Mouse (Mus musculus): ENCODE data around the gene Rgmb. TPM values are rescaled to one million over a fixed set of nuclear protein-coding genes. Genes with fewer than 3 reads are reported as not detected.

The Rgmb gene
- polyA plus RNA-seq, 1 experiment from 2014 or later: 50.8 TPM

DNA sequence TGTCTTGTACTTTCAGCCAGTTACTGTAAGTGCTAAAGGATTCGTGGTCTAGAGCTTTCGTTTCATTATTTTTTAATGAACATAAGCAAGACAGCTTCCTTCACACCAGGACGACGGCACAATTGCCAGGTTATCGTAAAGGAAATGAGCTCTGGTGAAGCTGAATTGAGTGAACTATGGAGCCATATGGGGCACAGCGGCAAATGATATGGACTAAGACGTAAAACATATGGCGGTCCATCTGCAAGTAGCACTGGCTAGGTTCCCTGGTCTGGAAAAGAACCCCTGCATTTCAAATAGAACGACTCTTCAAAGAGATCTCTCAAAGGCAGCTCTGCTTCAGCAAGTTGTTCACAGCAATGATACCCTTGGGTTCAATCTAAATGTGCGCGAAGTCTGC is 6.5 kb downstream of the Rgmb start:
- no peaks in the 10 kb centered on the region for H3K36me3 ChIP-seq (ENCODE audit: control insufficient read depth, insufficient read depth, low read length)

DNA sequence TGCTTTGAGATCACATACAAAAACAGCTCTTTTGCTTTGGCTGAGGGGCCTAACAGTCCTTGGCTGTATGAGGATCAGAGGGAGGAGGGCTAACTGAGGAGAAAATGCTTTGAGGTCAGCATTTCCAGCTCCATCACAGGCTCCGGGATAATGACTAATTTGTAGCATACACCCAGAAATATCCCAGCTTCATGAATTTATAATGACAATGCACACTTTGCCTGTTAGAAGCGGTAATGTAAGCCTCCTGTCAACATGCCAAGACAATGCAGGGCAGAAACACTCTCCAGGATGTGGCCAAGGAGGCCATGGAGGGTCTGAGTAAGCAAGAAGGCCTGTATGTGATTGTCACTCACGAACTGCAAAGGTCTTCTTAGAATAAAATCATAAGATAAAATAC is 7.0 kb downstream of the Rgmb start:
- no peaks in the 10 kb centered on the region for H3K9me3 ChIP-seq (ENCODE audit: control insufficient read depth, low read length)
- no peaks in the 10 kb centered on the region for H3K27me3 ChIP-seq (replicated peaks; ENCODE audit: control insufficient read depth, insufficient read depth, low read length)
- no peak overlapping the region for H3K27ac ChIP-seq (ENCODE audit: low read depth, low read length)
- H3K4me1 ChIP-seq (ENCODE audit: control insufficient read depth, insufficient read depth, low read depth, low read length): peaks cover 25% of the 10 kb centered on the region
- ATAC-seq: no peak
- H3K4me3 ChIP-seq (ENCODE audit: low read length): peak overlapping the region; percentile 98
- WGBS: 17% methylated on average over 3 of the region's 3 CpGs
- H3K9ac ChIP-seq (ENCODE audit: low read depth, low read length): peak overlapping the region; percentile 31
- no peaks in the 10 kb centered on the region for H3K36me3 ChIP-seq (ENCODE audit: control insufficient read depth, insufficient read depth, low read length)
- H3K4me2 ChIP-seq (ENCODE audit: low read length): peak overlapping the region; percentile 93

More for the DNA sequence above, 6.5 kb downstream of the Rgmb start:
- H3K4me1 ChIP-seq (ENCODE audit: control insufficient read depth, insufficient read depth, low read depth, low read length): peaks cover 27% of the 10 kb centered on the region
- peak overlapping the region; percentile 40; the same call in 1 of the 2 replicates for H3K27ac ChIP-seq (ENCODE audit: low read depth, low read length)
- ATAC-seq: no peak
- no peaks in the 10 kb centered on the region for H3K9me3 ChIP-seq (ENCODE audit: control insufficient read depth, low read length)
- H3K4me3 ChIP-seq (ENCODE audit: low read length): peak overlapping the region; percentile 98
- WGBS: 19% methylated on average over 11 of the region's 11 CpGs
- H3K4me2 ChIP-seq (ENCODE audit: low read length): peak overlapping the region; percentile 93
- no peaks in the 10 kb centered on the region for H3K27me3 ChIP-seq (replicated peaks; ENCODE audit: control insufficient read depth, insufficient read depth, low read length)
- H3K9ac ChIP-seq (ENCODE audit: low read depth, low read length): peak overlapping the region; percentile 45; the same call in 1 of the 2 replicates

GRCm38 (mm10) chr17:15823215-15823614 is 7.6 kb downstream of the Rgmb start:
- Histone ChIP-seq H3K36me3 (ENCODE audit: control insufficient read depth, insufficient read depth, low read length) (no peaks in the 10 kb centered on the region), H3K4me3 (ENCODE audit: low read length) (peak overlapping the region; percentile 98), H3K4me1 (ENCODE audit: control insufficient read depth, insufficient read depth, low read depth, low read length) (peaks cover 25% of the 10 kb centered on the region), H3K27ac (ENCODE audit: low read depth, low read length) (no peak overlapping the region), H3K27me3 (replicated peaks; ENCODE audit: control insufficient read depth, insufficient read depth, low read length) (no peaks in the 10 kb centered on the region), H3K9me3 (ENCODE audit: control insufficient read depth, low read length) (no peaks in the 10 kb centered on the region), H3K9ac (ENCODE audit: low read depth, low read length) (peak overlapping the region; percentile 20; the same call in 1 of the 2 replicates), H3K4me2 (ENCODE audit: low read length) (peak overlapping the region; percentile 93)
- no peak for ATAC-seq
- WGBS: 22% methylated on average over 5 of the region's 5 CpGs

DNA sequence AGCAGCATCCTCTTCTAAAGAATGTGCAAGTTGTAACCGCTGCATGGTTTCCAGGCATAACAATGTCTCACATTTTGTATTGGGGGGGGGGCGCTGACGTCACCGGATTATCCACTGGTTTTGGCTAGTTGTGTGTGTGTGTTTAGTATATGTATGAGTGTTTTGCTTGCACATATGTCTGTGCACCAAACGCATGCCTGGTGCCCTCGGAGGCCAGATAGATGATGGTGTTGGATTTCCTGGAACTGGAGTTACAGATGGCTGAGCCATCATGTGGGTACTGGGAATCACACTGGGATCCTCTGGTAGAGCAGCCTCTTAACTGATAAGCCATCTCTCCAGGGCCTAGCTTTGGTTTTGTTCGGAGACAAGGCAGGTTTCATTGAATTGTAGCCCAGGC is 8.5 kb downstream of the Rgmb start:
- Histone ChIP-seq H3K27ac (ENCODE audit: low read depth, low read length) (no peak overlapping the region), H3K4me3 (ENCODE audit: low read length) (no peak overlapping the region), H3K36me3 (ENCODE audit: control insufficient read depth, insufficient read depth, low read length) (no peaks in the 10 kb centered on the region), H3K9me3 (ENCODE audit: control insufficient read depth, low read length) (no peaks in the 10 kb centered on the region), H3K9ac (ENCODE audit: low read depth, low read length) (no peak overlapping the region), H3K4me2 (ENCODE audit: low read length) (peak overlapping the region; percentile 31), H3K4me1 (ENCODE audit: control insufficient read depth, insufficient read depth, low read depth, low read length) (peaks cover 25% of the 10 kb centered on the region), H3K27me3 (replicated peaks; ENCODE audit: control insufficient read depth, insufficient read depth, low read length) (no peaks in the 10 kb centered on the region)
- 74% methylated on average over 7 of the region's 7 CpGs for WGBS
- ATAC-seq: no peak

GRCm38 (mm10) chr17:15821706-15822105 is 9.1 kb downstream of the Rgmb start:
- Histone ChIP-seq H3K4me3 (ENCODE audit: low read length) (no peak overlapping the region), H3K9ac (ENCODE audit: low read depth, low read length) (no peak overlapping the region), H3K27me3 (replicated peaks; ENCODE audit: control insufficient read depth, insufficient read depth, low read length) (no peaks in the 10 kb centered on the region), H3K4me1 (ENCODE audit: control insufficient read depth, insufficient read depth, low read depth, low read length) (peaks cover 24% of the 10 kb centered on the region), H3K36me3 (ENCODE audit: control insufficient read depth, insufficient read depth, low read length) (no peaks in the 10 kb centered on the region), H3K9me3 (ENCODE audit: control insufficient read depth, low read length) (no peaks in the 10 kb centered on the region), H3K4me2 (ENCODE audit: low read length) (no peak overlapping the region), H3K27ac (ENCODE audit: low read depth, low read length) (no peak overlapping the region)
- ATAC-seq: no peak
- 85% methylated on average over 4 of the region's 4 CpGs for WGBS

DNA sequence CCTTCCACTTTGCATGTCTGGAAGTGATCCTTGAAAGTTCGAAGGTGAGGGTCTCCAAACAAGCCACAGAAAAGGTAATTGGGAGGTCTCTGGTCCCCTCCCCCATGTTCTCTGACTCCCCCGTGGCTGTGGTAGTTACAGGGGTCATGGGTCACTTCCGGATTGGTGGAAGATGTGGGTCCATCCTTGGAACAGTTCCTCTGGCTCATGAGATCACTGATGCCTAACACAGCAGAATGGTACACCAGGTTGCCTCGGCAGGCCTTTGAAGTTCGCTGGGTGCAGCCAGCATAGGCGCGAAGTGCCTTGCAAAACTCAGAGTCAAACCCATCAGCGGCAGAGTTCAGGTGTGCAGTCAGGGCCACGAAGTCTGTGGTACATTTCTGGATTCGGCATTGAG is 10.1 kb downstream of the Rgmb start:
- Histone ChIP-seq H3K27me3 (replicated peaks; ENCODE audit: control insufficient read depth, insufficient read depth, low read length) (no peaks in the 10 kb centered on the region), H3K4me3 (ENCODE audit: low read length) (no peak overlapping the region), H3K9me3 (ENCODE audit: control insufficient read depth, low read length) (no peaks in the 10 kb centered on the region), H3K4me1 (ENCODE audit: control insufficient read depth, insufficient read depth, low read depth, low read length) (peaks cover 24% of the 10 kb centered on the region), H3K27ac (ENCODE audit: low read depth, low read length) (no peak overlapping the region), H3K9ac (ENCODE audit: low read depth, low read length) (no peak overlapping the region), H3K4me2 (ENCODE audit: low read length) (no peak overlapping the region), H3K36me3 (ENCODE audit: control insufficient read depth, insufficient read depth, low read length) (no peaks in the 10 kb centered on the region)
- ATAC-seq: no peak
- 81% methylated on average over 10 of the region's 10 CpGs for WGBS

DNA sequence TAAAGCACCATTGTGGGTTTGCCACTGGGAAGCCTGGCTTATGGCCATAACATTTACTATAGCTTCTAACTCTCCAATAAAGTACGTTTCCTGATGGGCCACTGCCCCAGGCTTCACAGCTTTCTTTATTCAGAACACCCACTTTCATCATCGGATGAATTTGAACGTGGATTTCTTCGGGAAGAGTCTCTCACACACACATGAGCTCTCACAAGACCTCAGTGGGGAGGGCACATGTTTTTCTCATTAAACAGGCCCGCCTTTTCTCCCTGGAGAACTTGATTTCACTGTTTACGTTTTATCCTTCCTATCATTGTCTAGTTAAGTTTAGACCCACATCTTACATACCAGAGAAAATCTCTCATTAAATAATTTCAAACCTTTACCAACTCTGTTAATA is 10.7 kb downstream of the Rgmb start:
- H3K4me2 ChIP-seq (ENCODE audit: low read length): no peak overlapping the region
- no peak overlapping the region for H3K27ac ChIP-seq (ENCODE audit: low read depth, low read length)
- H3K9ac ChIP-seq (ENCODE audit: low read depth, low read length): no peak overlapping the region
- H3K27me3 ChIP-seq (replicated peaks; ENCODE audit: control insufficient read depth, insufficient read depth, low read length): no peaks in the 10 kb centered on the region
- peaks cover 24% of the 10 kb centered on the region for H3K4me1 ChIP-seq (ENCODE audit: control insufficient read depth, insufficient read depth, low read depth, low read length)
- no peaks in the 10 kb centered on the region for H3K36me3 ChIP-seq (ENCODE audit: control insufficient read depth, insufficient read depth, low read length)
- H3K4me3 ChIP-seq (ENCODE audit: low read length): no peak overlapping the region
- 50% methylated on average over 6 of the region's 6 CpGs for WGBS
- no peaks in the 10 kb centered on the region for H3K9me3 ChIP-seq (ENCODE audit: control insufficient read depth, low read length)
- no peak for ATAC-seq

DNA sequence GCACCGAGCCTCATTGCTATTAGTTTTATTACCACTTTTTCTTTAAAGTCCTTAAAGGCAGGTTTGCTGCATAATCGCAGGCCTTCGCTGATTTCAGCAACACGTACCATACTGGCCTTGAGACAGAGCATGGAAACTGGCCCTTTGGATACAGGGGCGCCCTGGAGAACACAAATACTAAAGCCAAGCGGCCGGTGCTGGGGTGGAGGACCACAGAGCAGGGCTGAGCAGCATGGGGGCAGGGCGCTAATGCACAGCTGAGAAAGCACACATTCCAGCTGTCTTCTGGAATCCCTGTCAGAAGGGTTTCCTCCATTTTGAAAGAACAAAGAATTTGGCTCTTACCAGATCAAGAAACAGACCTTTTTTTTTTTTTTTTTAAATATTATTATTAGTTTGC is 12.5 kb downstream of the Rgmb start:
- Histone ChIP-seq H3K36me3 (ENCODE audit: control insufficient read depth, insufficient read depth, low read length) (no peaks in the 10 kb centered on the region), H3K4me3 (ENCODE audit: low read length) (no peak overlapping the region), H3K4me1 (ENCODE audit: control insufficient read depth, insufficient read depth, low read depth, low read length) (peaks cover 24% of the 10 kb centered on the region), H3K27ac (ENCODE audit: low read depth, low read length) (no peak overlapping the region), H3K9ac (ENCODE audit: low read depth, low read length) (no peak overlapping the region), H3K9me3 (ENCODE audit: control insufficient read depth, low read length) (no peaks in the 10 kb centered on the region), H3K27me3 (replicated peaks; ENCODE audit: control insufficient read depth, insufficient read depth, low read length) (no peaks in the 10 kb centered on the region), H3K4me2 (ENCODE audit: low read length) (no peak overlapping the region)
- ATAC-seq: no peak
- 70% methylated on average over 8 of the region's 8 CpGs for WGBS

DNA sequence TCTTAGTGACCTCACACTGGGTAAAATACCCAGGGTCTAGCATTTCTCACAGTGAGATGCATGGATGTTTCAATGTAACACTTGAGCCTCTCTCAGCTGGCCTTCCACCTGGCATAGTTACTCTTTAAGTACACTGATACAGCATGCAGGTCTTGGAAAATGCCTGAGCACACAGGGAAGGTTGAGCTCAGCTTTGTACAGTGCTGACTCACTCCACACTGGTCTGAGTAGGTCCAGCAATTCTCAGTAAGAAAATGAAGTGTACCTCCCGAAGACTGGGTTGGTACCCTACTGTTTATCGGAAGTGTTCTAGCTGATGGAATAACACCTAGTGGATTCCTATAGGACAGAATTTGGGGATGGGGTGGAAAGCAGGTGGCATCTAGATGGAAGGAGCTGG is 13.2 kb downstream of the Rgmb start:
- 93% methylated on average over 2 of the region's 2 CpGs for WGBS
- Histone ChIP-seq H3K9me3 (ENCODE audit: control insufficient read depth, low read length) (no peaks in the 10 kb centered on the region), H3K9ac (ENCODE audit: low read depth, low read length) (no peak overlapping the region), H3K36me3 (ENCODE audit: control insufficient read depth, insufficient read depth, low read length) (no peaks in the 10 kb centered on the region), H3K4me2 (ENCODE audit: low read length) (no peak overlapping the region), H3K27me3 (replicated peaks; ENCODE audit: control insufficient read depth, insufficient read depth, low read length) (no peaks in the 10 kb centered on the region), H3K27ac (ENCODE audit: low read depth, low read length) (no peak overlapping the region), H3K4me3 (ENCODE audit: low read length) (no peak overlapping the region), H3K4me1 (ENCODE audit: control insufficient read depth, insufficient read depth, low read depth, low read length) (peaks cover 20% of the 10 kb centered on the region)
- no peak for ATAC-seq

DNA sequence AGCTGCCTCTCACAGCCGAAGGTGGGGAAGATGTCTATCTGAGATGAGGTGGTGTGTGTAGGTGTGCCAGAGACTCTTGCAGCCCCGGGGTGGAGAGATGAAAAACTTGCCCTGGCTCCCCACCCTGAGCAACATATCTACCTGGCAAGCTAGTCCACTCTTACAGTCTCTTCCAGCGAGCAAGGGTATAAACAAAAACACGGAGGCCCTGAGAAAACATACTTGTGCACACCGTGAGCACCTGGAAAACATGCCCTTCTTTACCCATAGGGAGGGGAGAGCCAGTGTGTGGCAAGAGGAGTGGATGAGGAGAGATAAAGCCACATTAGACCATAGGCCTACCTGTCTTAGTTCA is 13.8 kb downstream of the Rgmb start:
- H3K4me1 ChIP-seq (ENCODE audit: control insufficient read depth, insufficient read depth, low read depth, low read length): peaks cover 22% of the 10 kb centered on the region

More for the DNA sequence above, 13.8 kb downstream of the Rgmb start:
- Histone ChIP-seq H3K36me3 (ENCODE audit: control insufficient read depth, insufficient read depth, low read length) (no peaks in the 10 kb centered on the region), H3K27me3 (replicated peaks; ENCODE audit: control insufficient read depth, insufficient read depth, low read length) (no peaks in the 10 kb centered on the region), H3K9ac (ENCODE audit: low read depth, low read length) (no peak overlapping the region), H3K27ac (ENCODE audit: low read depth, low read length) (no peak overlapping the region), H3K4me3 (ENCODE audit: low read length) (no peak overlapping the region), H3K4me2 (ENCODE audit: low read length) (no peak overlapping the region), H3K9me3 (ENCODE audit: control insufficient read depth, low read length) (no peaks in the 10 kb centered on the region)
- no peak for ATAC-seq
- WGBS: 91% methylated on average over 5 of the region's 5 CpGs
